42 mouse cellular contexts compared by ENCODE assay signal in genomic region chr9:14726005-14726404, GRCm38 (mm10). TPM values are rescaled to one million over a fixed set of nuclear protein-coding genes. Genes with fewer than 3 reads are reported as not detected.
"Had no signal": no experiment of that assay in that cellular context is flagged by ENCODE, and none has a peak within 500 bp of the region (broad histone marks: within the 10 kb centered on the region; RNA-seq: fewer than 3 reads in every experiment).

No protein-coding gene starts in this region.

- H3K4me2 ChIP-seq: limb, embryonic 12.5 days; limb, embryonic 13.5 days; limb, embryonic 15.5 days; liver, embryonic 11.5 days; liver, embryonic 12.5 days; liver, embryonic 13.5 days; liver, embryonic 15.5 days; lung, embryonic 14.5 days; lung, embryonic 15.5 days; midbrain, embryonic 11.5 days; midbrain, embryonic 12.5 days; midbrain, embryonic 13.5 days; midbrain, embryonic 15.5 days; neural tube, embryonic 12.5 days had no signal

- H3K27ac ChIP-seq: limb, embryonic 10.5 days; limb, embryonic 12.5 days; limb, embryonic 13.5 days; limb, embryonic 15.5 days; liver, embryonic 12.5 days; liver, embryonic 13.5 days; liver, embryonic 14.5 days; liver, embryonic 15.5 days; lung, embryonic 15.5 days; macrophage; midbrain, embryonic 10.5 days; midbrain, embryonic 12.5 days; midbrain, embryonic 13.5 days; midbrain, embryonic 15.5 days; neural tube, embryonic 12.5 days had no signal

- H3K36me3 ChIP-seq: limb, embryonic 10.5 days; limb, embryonic 12.5 days; limb, embryonic 13.5 days; limb, embryonic 15.5 days; liver, embryonic 12.5 days; liver, embryonic 13.5 days; liver, embryonic 15.5 days; lung, embryonic 15.5 days; midbrain, embryonic 10.5 days; midbrain, embryonic 12.5 days; midbrain, embryonic 13.5 days; midbrain, embryonic 15.5 days; neural tube, embryonic 12.5 days had no signal

- H3K4me3 ChIP-seq: limb, embryonic 10.5 days; limb, embryonic 12.5 days; limb, embryonic 13.5 days; limb, embryonic 15.5 days; liver, embryonic 12.5 days; liver, embryonic 13.5 days; liver, embryonic 15.5 days; lung, embryonic 15.5 days; megakaryocyte, embryonic 14.5 days; midbrain, embryonic 10.5 days; midbrain, embryonic 12.5 days; midbrain, embryonic 13.5 days; midbrain, embryonic 15.5 days; myocyte; neural tube, embryonic 12.5 days had no signal

- ATAC-seq: liver, embryonic 12.5 days; liver, postnatal 0 days; midbrain, embryonic 13.5 days; midbrain, embryonic 15.5 days; midbrain, embryonic 16.5 days had no signal

- DNase-seq: left cerebral cortex, postnatal 4 days; liver; liver, embryonic 13.5 days; liver, postnatal 0 days; lung, adult 2 months; lung, embryonic 14.5 days; lung, postnatal 10 days; lung, postnatal 14 days; midbrain, embryonic 14.5 days had no signal

- H3K27me3 ChIP-seq: limb, embryonic 13.5 days; limb, embryonic 15.5 days; liver, embryonic 13.5 days; liver, embryonic 15.5 days; lung, embryonic 15.5 days; midbrain, embryonic 15.5 days; neural tube, embryonic 12.5 days had no signal

- H3K4me1 ChIP-seq: liver, embryonic 13.5 days; liver, embryonic 15.5 days; megakaryocyte, embryonic 14.5 days; midbrain, embryonic 12.5 days; midbrain, embryonic 13.5 days; midbrain, embryonic 15.5 days; neural tube, embryonic 12.5 days had no signal

- H3K9me3 ChIP-seq: limb, embryonic 10.5 days; limb, embryonic 12.5 days; limb, embryonic 13.5 days; limb, embryonic 15.5 days; liver, embryonic 12.5 days; liver, embryonic 13.5 days; liver, embryonic 15.5 days; lung, embryonic 15.5 days; megakaryocyte, embryonic 14.5 days; midbrain, embryonic 10.5 days; midbrain, embryonic 12.5 days; midbrain, embryonic 13.5 days; midbrain, embryonic 15.5 days; neural tube, embryonic 12.5 days had no signal

- H3K9ac ChIP-seq: limb, embryonic 12.5 days; limb, embryonic 13.5 days; limb, embryonic 15.5 days; liver, embryonic 12.5 days; liver, embryonic 13.5 days; liver, embryonic 14.5 days; liver, embryonic 15.5 days; liver, postnatal 0 days; lung, embryonic 14.5 days; lung, embryonic 15.5 days; midbrain, embryonic 12.5 days; midbrain, embryonic 13.5 days; midbrain, embryonic 15.5 days; neural tube, embryonic 12.5 days had no signal

RNA-seq across cellular contexts. Expression of gene Piwil4, which starts 14.5 kb away (rescaled TPM):
- total RNA-seq: left cerebral cortex, adult 8-10 months; left cerebral cortex, postnatal 14 days; left cerebral cortex, postnatal 25 days; left cerebral cortex, postnatal 36 days; liver, adult 2 months; megakaryocyte progenitor cell, adult 5-6 weeks; megakaryocyte, adult 5-6 weeks; megakaryocyte-erythroid progenitor cell, adult 5-6 weeks; monocyte, adult 5-6 weeks had no signal
- polyA plus RNA-seq: limb, embryonic 10.5 days; limb, embryonic 12.5 days; limb, embryonic 13.5 days; liver, adult 2 months; lung, embryonic 14.5 days had no signal

RNA-seq across cellular contexts. Expression of gene 1700012B09Rik, which starts 44.8 kb away (rescaled TPM):
- total RNA-seq: left cerebral cortex, postnatal 10 days; left cerebral cortex, postnatal 25 days; left cerebral cortex, postnatal 36 days; liver, adult 2 months; megakaryocyte-erythroid progenitor cell, adult 5-6 weeks; monocyte, adult 5-6 weeks had no signal
- polyA plus RNA-seq: limb, embryonic 10.5 days; limb, embryonic 11.5 days; limb, embryonic 12.5 days; limb, embryonic 14.5 days; limb, embryonic 15.5 days; liver, adult 2 months; liver, embryonic 11.5 days; liver, embryonic 12.5 days; liver, embryonic 13.5 days; liver, embryonic 14.5 days; liver, embryonic 15.5 days; liver, embryonic 16.5 days; liver, postnatal 0 days; lung, embryonic 14.5 days; macrophage; midbrain, embryonic 11.5 days; neural tube, embryonic 11.5 days; neural tube, embryonic 12.5 days had no signal
